Mouse (Mus musculus) neural tube, postnatal 0 days (tissue): ENCODE data around the gene Zik1. TPM values are rescaled to one million over a fixed set of nuclear protein-coding genes. Genes with fewer than 3 reads are reported as not detected.

Source experiments
- polyA plus RNA-seq: library from polyadenylated mRNA; unstranded; fragments of >200 nt; fragmentation: Nextera tagmentation; extraction: Ambion mirVana; gene quantifications from 2 replicates; pipeline ENCODE4 v1.2.1, GENCODE M21; 2015

The Zik1 gene
- polyA plus RNA-seq: 11.9 and 12.6 TPM in 2 replicates

DNA sequence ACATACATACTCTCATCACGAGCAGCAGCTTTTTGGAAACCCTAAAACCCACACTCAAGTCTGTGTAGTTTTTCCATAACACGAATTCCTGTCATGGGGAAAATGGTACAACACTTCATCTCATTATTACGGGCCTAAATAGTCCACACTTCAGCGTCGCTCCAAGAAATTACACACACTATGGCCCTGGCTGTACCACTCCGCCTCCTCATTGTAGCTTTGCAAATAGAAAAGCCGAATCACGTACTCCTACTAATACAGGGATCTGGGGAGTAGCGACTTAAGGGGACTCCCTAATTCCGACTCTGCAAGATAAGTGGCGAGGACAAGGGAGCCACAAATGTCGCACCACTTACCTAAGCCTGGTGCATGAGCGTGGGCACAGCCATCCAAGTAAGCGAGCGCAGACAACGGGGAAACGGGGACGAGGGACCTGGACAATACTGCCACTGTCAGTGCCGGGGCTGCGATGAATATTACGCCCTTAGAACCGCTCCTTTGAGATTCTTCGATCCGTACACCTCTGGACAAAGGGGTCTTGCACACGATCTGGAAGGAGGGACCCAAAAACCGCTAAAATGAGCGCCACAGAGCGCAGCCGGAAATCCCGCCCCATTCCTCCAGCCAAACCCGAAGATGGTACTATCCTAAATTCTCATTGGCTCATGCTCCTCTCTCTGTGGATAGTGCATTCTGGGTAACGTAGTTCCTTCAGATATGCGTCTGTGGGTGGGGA, at the start of gene Zik1:
Gene Zik1 (minus strand): TSS at position 609 of the 736 bp plus-strand sequence.

DNA sequence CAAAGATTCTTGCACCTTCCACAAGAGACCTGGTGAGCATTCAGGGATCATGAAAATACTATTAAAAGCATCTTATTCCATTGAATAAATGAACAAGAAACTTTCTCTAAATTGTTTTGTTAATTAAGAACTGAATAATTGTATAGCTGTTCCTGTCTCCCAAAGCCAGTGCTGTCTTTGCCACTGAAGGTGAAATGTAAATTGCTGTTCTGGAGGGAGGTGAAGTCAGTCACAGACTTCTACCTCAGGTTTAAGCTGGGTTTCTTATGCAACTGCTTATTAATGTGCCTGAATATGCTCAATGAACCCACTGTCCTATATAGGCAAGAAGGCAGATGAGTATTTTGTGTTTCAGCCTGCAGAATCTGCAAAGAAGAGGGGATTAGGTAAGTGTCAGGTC, 52.2 kb downstream of the Zik1 start, which contains the start of gene Vmn1r67:
Gene Vmn1r67 (plus strand): TSS at position 301 of the 400 bp plus-strand sequence.

Other genes starting within 250 kb of the Zik1 start
- gene Vmn1r66, start 217.4 kb downstream of the Zik1 start, polyA plus RNA-seq: not detected in 2 replicates
- not detected in 2 replicates for gene Vmn1r67, start 52.1 kb downstream of the Zik1 start, polyA plus RNA-seq
- gene Vmn1r68, start 63.1 kb upstream of the Zik1 start, polyA plus RNA-seq: not detected in 2 replicates
- gene Vmn1r69, start 118.3 kb upstream of the Zik1 start, polyA plus RNA-seq: not detected in 2 replicates
- gene Vmn1r70, start 136.1 kb upstream of the Zik1 start, polyA plus RNA-seq: not detected in 2 replicates
- gene Nlrp4b, start 192.4 kb upstream of the Zik1 start, polyA plus RNA-seq: not detected in 2 replicates